8 mouse cellular contexts compared by ENCODE assay signal in the genomic region with DNA sequence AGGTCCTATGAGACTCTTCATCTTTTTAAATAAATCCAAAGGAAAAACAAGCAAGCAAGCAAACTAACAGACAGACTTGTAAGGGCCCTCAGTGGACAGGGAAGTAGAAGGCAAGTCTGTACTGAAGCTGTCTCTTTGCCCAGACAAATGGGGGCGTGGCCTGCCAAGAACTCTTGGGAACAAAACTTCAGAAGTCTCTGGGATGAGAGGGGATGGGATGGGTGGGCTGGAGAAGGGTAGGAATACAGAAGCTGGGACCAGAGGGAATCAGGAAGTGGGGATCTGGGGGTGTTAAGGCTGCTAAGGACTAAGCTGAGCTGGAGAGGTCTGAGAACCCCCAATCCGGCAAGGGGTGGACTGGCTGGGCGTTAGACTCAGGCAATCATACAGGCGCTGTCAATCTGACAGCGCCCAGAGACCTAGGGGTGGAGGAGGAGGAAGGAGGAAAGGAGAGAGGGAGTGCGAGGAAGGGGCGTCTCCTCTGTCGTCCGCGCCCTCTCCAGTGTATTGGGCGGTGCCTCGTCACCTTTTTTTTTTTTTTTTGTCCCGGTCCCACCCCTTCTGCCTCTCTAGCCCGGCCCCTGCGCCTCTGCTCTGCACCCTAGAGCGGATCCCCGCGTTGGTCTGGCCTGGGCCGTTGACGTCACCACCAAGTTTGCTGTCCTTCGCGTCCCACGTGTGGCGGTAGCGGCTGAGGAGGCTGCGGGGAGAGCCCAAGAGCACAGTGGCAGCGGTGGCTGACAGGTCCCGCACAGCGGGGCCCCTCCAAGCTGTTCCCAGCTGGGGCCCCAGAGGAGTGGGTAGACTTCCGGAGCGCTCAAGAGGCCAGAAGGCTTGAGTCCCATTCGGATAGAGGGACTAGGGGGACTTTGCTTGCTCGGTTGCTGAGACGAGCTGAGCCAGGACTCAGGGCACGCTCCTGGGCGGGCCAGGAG. TPM values are rescaled to one million over a fixed set of nuclear protein-coding genes. Genes with fewer than 3 reads are reported as not detected.
DNase-seq lines count a peak whose midpoint lies in the region; ATAC-seq lines count a peak whose summit lies in the region.

A gene (plus strand): TSS at position 722 of the 935 bp plus-strand sequence.

- peak; percentile 68 for ATAC-seq in forebrain, embryonic 16.5 days

- H3K4me2 ChIP-seq in forebrain, embryonic 16.5 days (ENCODE audit: low read length) = peak within 1 kb of the TSS; percentile 98

- intact Hi-C loops in heart, postnatal 25 days (cut with DNase I) = loop anchor here (5.0 kb wide), 1 partner anchor 282 kb away; no protein-coding TSS in a partner anchor

- no peak within 1 kb of the TSS for H3K27ac ChIP-seq in forebrain, embryonic 16.5 days (ENCODE audit: low read length)

- peak within 1 kb of the TSS; percentile 56 for H3K4me3 ChIP-seq in forebrain, embryonic 16.5 days (replicated peaks; ENCODE audit: low read length)

- H3K9me3 ChIP-seq in forebrain, embryonic 16.5 days (ENCODE audit: control insufficient read depth, low read length) = no peaks in the 10 kb centered on the region

- H3K27me3 ChIP-seq in forebrain, embryonic 16.5 days (replicated peaks; ENCODE audit: control insufficient read depth, insufficient read depth, low read length) = peaks cover 34% of the 10 kb centered on the region

- H3K36me3 ChIP-seq in forebrain, embryonic 16.5 days (ENCODE audit: control insufficient read depth, insufficient read depth) = no peaks in the 10 kb centered on the region

- H3K4me1 ChIP-seq in forebrain, embryonic 16.5 days (replicated peaks; ENCODE audit: control insufficient read depth, insufficient read depth, low read length) = peaks cover 19% of the 10 kb centered on the region

- WGBS in forebrain, embryonic 16.5 days = 0% methylated on average over 27 of the region's 36 CpGs

- H3K9ac ChIP-seq in forebrain, embryonic 16.5 days (replicated peaks; ENCODE audit: low read depth, low read length) = peak within 1 kb of the TSS; percentile 64

- peak; percentile 47 for DNase-seq in CD4-positive helper T cell, adult 2 months (ENCODE audit: low read depth, low spot score)
- peak; percentile 67 for DNase-seq in adrenal gland, postnatal 10 days
- DNase-seq in heart, postnatal 25 days (ENCODE audit: low spot score) = peak; percentile 56
- DNase-seq in kidney, postnatal 4 days = peak; percentile 75 to 84
- DNase-seq in lung, postnatal 4 days = peak; percentile 69 to 82
- peak; percentile 29 to 31 for DNase-seq in right cerebral cortex, postnatal 10 days (ENCODE audit: low spot score in 2 of 2)
- no peak for DNase-seq in cerebellum, postnatal 36 days

RNA-seq across cellular contexts. Expression of the gene that starts here (rescaled TPM):
- under 1 TPM; 0.55 to 0.84 TPM for total RNA-seq in adrenal gland, postnatal 10 days (2021)
- 0.10 and 0.32 TPM in 2 replicates for polyA plus RNA-seq in forebrain, embryonic 16.5 days (2015; fragmentation: Nextera tagmentation; extraction: Ambion mirVana)
- total RNA-seq in heart, postnatal 25 days (2021) = under 1 TPM; 0.31 to 0.39 TPM

Comparison
In these comparisons a context has a peak if more than half of its experiments do, and no peak if none do; other contexts are left out.
1. Peak in DNase-seq in adrenal gland, postnatal 10 days; RNA of the gene not detected or under 1 TPM.
2. Peak in ATAC-seq, H3K4me3 ChIP-seq, H3K9ac ChIP-seq and H3K4me2 ChIP-seq in forebrain, embryonic 16.5 days; RNA of the gene not detected or under 1 TPM.
3. Peak in DNase-seq in heart, postnatal 25 days; RNA of the gene not detected or under 1 TPM.
4. DNase-seq: peak in CD4-positive helper T cell, adult 2 months (single experiment), kidney, postnatal 4 days (2 of 2), lung, postnatal 4 days (2 of 2) and right cerebral cortex, postnatal 10 days (2 of 2); none in cerebellum, postnatal 36 days (0 of 2).